Mouse (Mus musculus) Patski (cell line): ENCODE data around the gene Slc6a15. TPM values are rescaled to one million over a fixed set of nuclear protein-coding genes. Genes with fewer than 3 reads are reported as not detected.

Experiments used
- ATAC-seq: fragments of 100-300 bp; one replicate; pipeline ENCODE4 v1.8.0; 2021
- CTCF ChIA-PET: fragments of 350-600 bp; sonication (Branson Sonifier 250); formaldehyde crosslinking; loops from one replicate; lab custom pipeline; 2022; ENCODE audit warnings: inconsistent platforms; lab: Charles Lee
- POLR2A ChIA-PET: fragments of 350-600 bp; sonication (Branson Sonifier 250); formaldehyde crosslinking; loops from one replicate; lab custom pipeline; 2022; ENCODE audit warnings: antibody characterized with exemption, inconsistent platforms; lab: Charles Lee
- DNase-seq: peaks from one replicate; pipeline ENCODE4 v3.0.0-alpha.2; 2011; ENCODE audit warnings: low read depth, low spot score
- H3K27me3 ChIP-seq: fragments of 371-371 bp; one replicate; pipeline ENCODE4 v1.5.1; 2021
- CTCF ChIP-seq: fragments of 100-300 bp; IDR thresholded peaks from one replicate; pipeline ENCODE4 v1.5.1; 2021
- in situ Hi-C: fragments of 300-500 bp; cut with MboI; formaldehyde crosslinking; loops from 3 replicates; pipeline ENCODE4 v1.11.1; 2018; ENCODE audit warnings: low pct_unique_long_range_greater_than_20kb, mixed read lengths
- polyA plus RNA-seq: library from polyadenylated mRNA; unstranded; gene quantifications from one replicate; pipeline ENCODE4 v1.2.3, GENCODE M21; 2021

Slc6a15 gene
- polyA plus RNA-seq: not detected

DNA sequence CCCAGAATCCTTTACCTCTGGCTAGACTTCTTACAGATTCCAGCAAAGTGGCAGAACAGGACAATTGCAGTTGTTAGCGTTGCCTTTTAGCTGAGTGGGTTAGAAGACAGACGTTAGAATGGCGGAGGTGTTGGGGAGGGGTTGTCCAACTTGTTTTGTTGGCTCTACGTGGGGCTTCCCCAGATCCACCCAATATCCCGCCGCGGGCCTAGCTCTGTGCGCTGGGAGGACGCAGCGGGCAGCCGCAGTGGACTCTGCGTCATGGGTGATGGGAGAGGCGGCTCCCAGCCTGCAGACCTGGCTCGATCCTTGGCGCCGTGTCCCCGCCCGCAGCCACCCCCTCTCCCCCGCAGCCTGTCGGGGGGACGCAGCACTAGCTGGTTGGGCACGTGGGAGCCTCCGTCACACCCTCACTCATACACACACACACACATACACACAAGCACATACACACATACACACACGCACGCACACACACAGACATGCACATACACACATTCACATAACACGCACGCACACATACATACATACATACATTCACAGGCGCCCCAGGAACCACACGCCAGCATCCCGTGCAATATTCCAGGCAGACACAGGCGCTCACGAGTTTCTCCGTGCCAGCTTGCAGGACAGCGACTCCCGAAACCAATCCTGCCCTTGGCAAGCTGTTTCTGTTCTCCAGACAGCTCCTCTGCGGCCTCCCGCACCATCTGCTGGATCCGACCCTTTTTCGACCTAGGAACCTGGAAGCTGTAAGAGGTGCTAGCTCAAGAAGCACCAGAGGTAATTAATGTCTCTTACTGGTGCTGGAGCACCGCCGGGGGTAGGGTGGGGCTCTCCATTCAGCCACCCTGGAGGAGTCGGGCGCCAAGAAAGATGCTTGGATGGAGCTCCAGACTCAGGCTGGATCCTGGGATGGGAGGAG is at the start of gene Slc6a15:
TSS of gene Slc6a15 (plus strand) at position 413 of the 925 bp plus-strand sequence.
- in situ Hi-C loops: no loop called here
- ATAC-seq (no peak), DNase-seq (no peak)
- peaks cover 47% of the 10 kb centered on the region for H3K27me3 ChIP-seq
- CTCF ChIA-PET: no interaction called here
- no peak for TF ChIP-seq CTCF
- POLR2A ChIA-PET: no interaction called here

DNA sequence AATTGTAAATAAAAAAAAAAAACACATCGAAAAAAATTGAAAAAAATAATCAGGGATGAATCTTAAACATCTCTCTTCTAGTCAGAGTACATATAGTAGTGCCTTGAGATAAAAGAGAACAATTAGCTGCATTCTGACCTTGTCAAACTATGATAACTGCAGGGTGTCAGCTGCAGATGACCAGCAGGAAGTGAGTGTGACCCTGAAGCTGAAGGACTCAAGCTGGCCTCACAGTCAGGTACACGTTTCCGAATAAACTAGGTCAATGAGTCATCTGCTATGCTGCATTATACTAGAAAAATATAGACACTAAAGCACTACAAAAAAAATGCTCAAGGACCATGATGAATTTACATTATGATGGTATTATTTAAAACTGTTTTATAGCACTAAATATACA is 45.6 kb upstream of the Slc6a15 start:
- ChIA-PET POLR2A (no interaction called here), CTCF (no interaction called here)
- TF ChIP-seq CTCF: no peak
- DNase-seq: no peak
- in situ Hi-C loops: no loop called here
- ATAC-seq: no peak
- H3K27me3 ChIP-seq: no peaks in the 10 kb centered on the region

DNA sequence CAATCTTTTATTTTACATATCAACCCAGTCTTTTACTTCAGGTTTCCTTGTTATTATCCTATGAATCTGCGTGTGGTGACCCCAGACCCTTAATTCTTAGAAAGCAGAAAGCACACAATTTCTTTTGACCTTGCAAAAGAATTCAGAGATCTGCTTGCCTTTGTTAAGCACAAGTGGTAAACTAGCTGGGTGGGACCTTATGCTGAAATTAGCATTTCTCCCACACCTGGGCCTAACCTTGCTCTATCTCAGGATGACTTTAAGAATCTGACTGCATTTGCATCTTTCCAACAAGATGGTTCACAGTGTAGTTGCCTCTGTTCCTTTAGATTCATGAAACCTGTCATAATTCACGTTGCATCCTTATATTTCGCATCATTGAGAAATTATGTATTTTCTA is 44.2 kb upstream of the Slc6a15 start:
- DNase-seq: no peak
- no peak for TF ChIP-seq CTCF
- in situ Hi-C loops: no loop called here
- no peak for ATAC-seq
- no peaks in the 10 kb centered on the region for H3K27me3 ChIP-seq
- ChIA-PET CTCF (no interaction called here), POLR2A (no interaction called here)

DNA sequence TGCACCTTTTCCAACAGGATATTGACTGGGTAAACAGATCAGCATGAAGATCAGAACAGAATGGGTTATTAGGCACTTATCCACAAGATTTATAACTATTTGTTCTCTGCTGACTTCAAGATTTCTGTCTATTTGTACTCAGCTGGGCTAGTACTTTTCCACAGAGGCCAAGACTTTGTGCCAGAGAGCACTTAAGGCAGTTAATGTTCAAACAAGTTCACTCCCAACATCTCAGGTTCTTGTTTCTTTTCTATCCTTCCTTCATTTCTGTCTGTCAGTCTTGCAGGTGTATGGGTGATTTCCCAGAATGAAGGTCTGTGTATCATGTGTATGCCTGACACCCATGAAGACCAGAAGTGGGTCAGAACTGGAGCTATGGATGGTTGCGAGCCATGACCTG is 33.3 kb upstream of the Slc6a15 start:
- ChIA-PET POLR2A (no interaction called here), CTCF (no interaction called here)
- no peaks in the 10 kb centered on the region for H3K27me3 ChIP-seq
- no peak for TF ChIP-seq CTCF
- ATAC-seq: no peak
- DNase-seq: no peak
- in situ Hi-C loops: no loop called here

DNA sequence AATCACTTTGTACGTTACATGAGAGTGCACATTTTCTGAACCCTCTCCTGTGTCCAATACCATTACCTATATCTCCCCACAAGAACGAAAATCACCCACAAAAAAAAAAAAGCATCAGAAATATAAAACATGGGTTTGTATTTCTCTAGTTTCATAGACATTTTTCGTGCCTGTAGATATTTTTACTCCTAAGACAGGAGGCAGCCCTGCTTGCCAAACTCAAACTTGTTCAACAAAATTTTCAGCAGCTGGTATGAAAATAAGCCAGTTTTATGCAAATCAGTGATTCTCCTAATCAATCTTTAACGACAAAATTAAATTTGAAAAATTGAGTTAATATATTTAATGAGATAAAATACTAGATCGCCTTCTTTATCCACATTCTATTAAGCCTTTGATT is 27.7 kb upstream of the Slc6a15 start:
- DNase-seq: no peak
- ChIA-PET CTCF (no interaction called here), POLR2A (no interaction called here)
- ATAC-seq: no peak
- no peak for TF ChIP-seq CTCF
- in situ Hi-C loops: no loop called here
- no peaks in the 10 kb centered on the region for H3K27me3 ChIP-seq

DNA sequence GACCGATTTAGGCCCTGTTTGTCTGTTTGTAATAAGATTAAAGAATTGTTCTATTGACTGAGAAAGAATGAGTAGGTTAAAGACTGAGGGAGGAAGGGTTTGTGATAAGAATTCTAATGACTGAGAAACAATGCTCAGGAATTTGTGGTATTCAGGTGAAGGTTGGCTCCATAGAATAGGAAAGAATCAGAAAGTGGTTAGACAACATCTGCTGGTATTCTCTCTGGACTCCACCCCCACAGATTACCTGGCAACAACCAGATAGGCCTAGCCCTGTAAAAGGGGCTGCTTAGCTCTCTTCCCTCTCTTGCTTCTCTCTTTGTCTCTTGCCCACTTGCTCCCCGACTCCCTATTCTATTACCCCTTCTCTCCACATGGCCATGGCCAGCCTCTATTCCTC is 20.8 kb upstream of the Slc6a15 start:
- TF ChIP-seq CTCF: no peak
- ATAC-seq: no peak
- ChIA-PET CTCF (no interaction called here), POLR2A (no interaction called here)
- in situ Hi-C loops: no loop called here
- no peak for DNase-seq
- no peaks in the 10 kb centered on the region for H3K27me3 ChIP-seq

DNA sequence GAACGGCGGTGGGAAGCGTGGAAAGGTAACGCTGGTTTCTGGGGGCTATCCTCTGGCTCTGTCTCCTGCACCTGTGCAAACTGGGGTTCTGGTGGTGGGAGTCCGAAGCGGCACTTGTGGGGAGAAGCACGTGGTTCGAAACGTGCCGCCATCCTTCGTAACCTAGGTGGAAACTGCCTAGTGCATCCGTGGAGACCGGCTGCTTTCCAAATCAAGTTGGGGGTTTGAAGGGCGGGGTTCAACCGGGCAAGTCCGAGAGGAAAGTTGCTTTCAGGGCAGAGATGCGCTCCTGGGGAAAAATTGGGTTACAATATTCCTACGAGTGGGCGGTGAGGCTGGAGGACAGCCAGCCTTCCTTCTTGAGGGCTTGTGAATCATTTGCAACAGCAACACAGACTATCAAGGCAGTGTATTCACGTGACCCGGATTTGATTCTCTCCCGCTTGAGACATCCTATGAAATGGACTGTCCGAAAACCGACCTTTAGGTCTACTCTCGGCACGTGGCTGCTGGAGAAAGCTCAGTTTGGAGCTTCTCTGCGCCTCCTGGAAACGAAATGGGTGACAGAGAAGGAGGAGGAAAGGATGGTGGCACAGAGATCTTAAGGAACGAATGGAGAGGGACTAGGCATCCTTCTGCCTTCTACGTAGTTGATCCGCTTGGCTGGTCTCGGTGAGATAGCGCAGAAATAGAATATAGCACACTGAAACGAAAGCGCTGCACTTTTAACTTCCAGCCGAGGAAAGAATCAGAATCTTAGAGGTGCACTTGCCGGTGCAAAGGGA is 905 bp downstream of the Slc6a15 start:
- in situ Hi-C loops: no loop called here
- POLR2A ChIA-PET: no interaction called here
- CTCF ChIA-PET: no interaction called here
- no peak for TF ChIP-seq CTCF
- DNase-seq (no peak), ATAC-seq (peak; percentile 59)
- H3K27me3 ChIP-seq: peaks cover 47% of the 10 kb centered on the region

DNA sequence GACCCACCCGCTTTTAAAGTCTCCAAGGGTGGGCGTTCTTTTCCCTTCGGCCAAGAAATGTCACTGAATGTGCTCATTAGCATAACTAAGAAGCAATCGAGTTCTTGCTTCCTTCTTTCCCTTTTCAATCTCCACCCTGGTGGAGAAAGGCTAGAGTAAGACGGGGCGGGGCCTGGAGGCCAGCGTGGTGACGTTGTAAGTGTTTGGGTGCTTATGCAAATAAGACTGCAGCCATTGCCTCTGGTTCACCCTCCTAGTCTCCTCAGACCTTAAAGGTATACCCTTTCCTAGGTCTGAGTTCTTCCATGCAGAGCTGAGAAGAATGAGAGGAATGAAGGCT is 1.5 kb downstream of the Slc6a15 start:
- POLR2A ChIA-PET: no interaction called here
- DNase-seq (no peak), ATAC-seq (peak; percentile 79)
- CTCF ChIA-PET: no interaction called here
- in situ Hi-C loops: no loop called here
- TF ChIP-seq CTCF: no peak
- H3K27me3 ChIP-seq: peaks cover 47% of the 10 kb centered on the region

DNA sequence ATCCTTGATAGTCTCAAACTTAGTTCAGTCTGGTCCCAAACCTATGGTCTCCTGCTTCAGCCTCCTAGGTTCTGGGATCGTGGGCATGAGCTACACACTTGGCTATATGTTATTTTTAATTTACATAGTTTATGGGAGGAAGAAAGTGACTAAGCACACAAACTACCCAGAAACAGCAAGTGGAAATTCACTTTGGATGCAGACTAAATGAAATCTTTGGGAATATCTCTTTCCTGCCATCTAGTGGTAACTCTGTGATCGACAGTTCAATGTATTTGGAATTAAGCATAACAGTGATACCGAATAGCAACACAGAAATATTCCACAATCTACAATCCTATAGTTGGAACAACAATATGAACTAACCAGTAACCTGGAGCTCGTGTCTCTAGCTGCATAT is 34.6 kb downstream of the Slc6a15 start:
- no peak for ATAC-seq
- in situ Hi-C loops: loop anchor here (5.0 kb wide), 1 partner anchor 150 kb away; no protein-coding TSS in a partner anchor
- peak; percentile 51 for TF ChIP-seq CTCF
- peaks cover 11% of the 10 kb centered on the region for H3K27me3 ChIP-seq
- DNase-seq: no peak
- POLR2A ChIA-PET: no interaction called here
- CTCF ChIA-PET: interaction anchor here (0.6 to 1.2 kb wide), 2 partner anchors 30 to 205 kb away, joined by 4 read pairs; no protein-coding TSS in a partner anchor

DNA sequence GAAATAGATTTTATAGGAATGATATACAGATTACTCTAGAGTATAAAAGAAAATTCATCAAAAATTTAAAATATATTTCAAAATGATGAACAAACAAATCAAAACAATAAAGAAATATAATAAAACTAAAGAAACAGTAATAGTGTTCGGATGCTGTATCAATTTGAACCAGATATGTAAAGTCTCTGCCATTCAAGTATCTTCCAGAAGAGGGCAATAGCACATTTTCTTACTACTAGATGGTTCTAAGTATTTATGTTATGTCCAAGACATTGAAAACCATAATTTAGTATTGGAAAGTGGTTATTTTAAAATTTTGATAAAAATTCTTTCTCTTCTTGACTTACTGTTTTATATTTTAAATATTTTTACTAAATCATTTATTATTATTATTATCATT is 60.1 kb downstream of the Slc6a15 start:
- TF ChIP-seq CTCF: no peak
- no peak for DNase-seq
- ChIA-PET POLR2A (no interaction called here), CTCF (interaction anchor here (1.0 kb wide), 1 partner anchor 15 kb away, joined by 3 read pairs; no protein-coding TSS in a partner anchor)
- in situ Hi-C loops: no loop called here
- ATAC-seq: no peak
- H3K27me3 ChIP-seq: peaks cover 3% of the 10 kb centered on the region

DNA sequence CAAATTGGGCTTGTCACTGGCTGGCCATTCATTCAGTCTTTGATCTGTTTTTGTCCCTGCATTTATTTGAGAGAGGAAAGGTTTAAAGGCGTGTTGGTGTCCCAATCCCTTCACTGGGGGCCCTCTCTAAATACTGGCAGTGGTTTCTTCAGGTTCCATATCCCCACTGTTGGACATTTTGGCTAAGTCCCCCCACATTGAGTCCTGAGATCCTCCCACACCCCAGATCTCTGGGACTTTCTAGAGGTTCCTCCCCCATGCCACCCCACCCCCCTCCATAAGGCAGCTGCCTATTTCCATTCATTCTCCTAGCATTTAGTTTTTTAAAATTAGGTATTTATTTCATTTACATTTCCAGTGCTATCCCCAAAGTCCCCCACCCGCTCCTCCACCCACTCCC is 75.0 kb downstream of the Slc6a15 start:
- in situ Hi-C loops: no loop called here
- TF ChIP-seq CTCF: no peak
- no peak for ATAC-seq
- DNase-seq: no peak
- POLR2A ChIA-PET: no interaction called here
- H3K27me3 ChIP-seq: peaks cover 11% of the 10 kb centered on the region
- CTCF ChIA-PET: interaction anchor here (1.1 to 1.3 kb wide), 5 partner anchors 12 to 42 kb away, joined by 3 to 5 read pairs (median 3); no protein-coding TSS in a partner anchor
